Mouse (Mus musculus): ENCODE data around the gene Nup107. TPM values are rescaled to one million over a fixed set of nuclear protein-coding genes. Genes with fewer than 3 reads are reported as not detected.

Nup107 gene
- 1 to 10 TPM; 7.8 to 9.5 TPM for total RNA-seq (2021)
- long read RNA-seq, experiment 1, transcript Nup107-201 (28 exons, 3,114 nt) = major isoform, 14 of 19 reads
- long read RNA-seq, experiment 1, partial matches to known transcripts = 3 of 19 reads
- long read RNA-seq, experiment 1, other reads (novel, unspliced or antisense) = 2 of 19 reads
- long read RNA-seq, experiment 2, transcript Nup107-201 (28 exons, 3,114 nt) = major isoform, 11 of 15 reads
- long read RNA-seq, experiment 2, partial matches to known transcripts = 2 of 15 reads
- long read RNA-seq, experiment 2, other reads (novel, unspliced or antisense) = 2 of 15 reads

- DNase-seq = peak; percentile 100
- intact Hi-C loops (cut with DNase I) = loop anchor here (2.0 to 5.0 kb wide), 4 partner anchors 52 to 318 kb away; no protein-coding TSS in a partner anchor
Observed at GRCm38 (mm10) chr10:117792141-117793091, at the start of gene Nup107. Nup107 (minus strand) TSS chr10:117792705.

GRCm38 (mm10) chr10:117841765-117842164, 49.3 kb upstream of the Nup107 start:
- DNase-seq = no peak
- intact Hi-C loops (cut with DNase I) = no loop called here

GRCm38 (mm10) chr10:117840431-117840995, 48.0 kb upstream of the Nup107 start:
- intact Hi-C loops (cut with DNase I) = no loop called here
- no peak for DNase-seq

GRCm38 (mm10) chr10:117839737-117840136, 47.2 kb upstream of the Nup107 start:
- intact Hi-C loops (cut with DNase I) = no loop called here
- DNase-seq = no peak

- no peak for DNase-seq
- intact Hi-C loops (cut with DNase I) = no loop called here
Observed at GRCm38 (mm10) chr10:117838924-117839323, 46.4 kb upstream of the Nup107 start.

DNA sequence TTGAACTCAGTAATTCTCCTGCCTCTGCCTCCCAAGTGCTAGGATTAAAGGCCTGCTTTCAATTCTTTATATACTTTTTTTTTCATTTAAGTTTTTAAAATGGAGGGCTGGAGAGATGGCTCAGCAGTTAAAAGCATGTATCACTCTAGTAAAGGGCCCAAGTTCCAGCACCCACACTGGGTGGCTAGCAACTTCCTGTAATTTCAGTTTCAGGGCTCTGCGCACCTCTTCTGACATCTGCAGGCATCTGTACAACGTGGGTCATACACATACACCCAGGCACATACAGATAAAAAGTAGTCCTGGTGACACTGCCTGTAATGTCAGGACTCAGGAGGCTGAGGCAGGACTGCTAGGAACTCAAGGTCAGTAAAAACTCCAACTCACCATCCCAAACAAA, 43.8 kb upstream of the Nup107 start:
- DNase-seq = no peak
- intact Hi-C loops (cut with DNase I) = no loop called here

- intact Hi-C loops (cut with DNase I) = no loop called here
- no peak for DNase-seq
Observed at GRCm38 (mm10) chr10:117835453-117835852, 42.9 kb upstream of the Nup107 start.

DNA sequence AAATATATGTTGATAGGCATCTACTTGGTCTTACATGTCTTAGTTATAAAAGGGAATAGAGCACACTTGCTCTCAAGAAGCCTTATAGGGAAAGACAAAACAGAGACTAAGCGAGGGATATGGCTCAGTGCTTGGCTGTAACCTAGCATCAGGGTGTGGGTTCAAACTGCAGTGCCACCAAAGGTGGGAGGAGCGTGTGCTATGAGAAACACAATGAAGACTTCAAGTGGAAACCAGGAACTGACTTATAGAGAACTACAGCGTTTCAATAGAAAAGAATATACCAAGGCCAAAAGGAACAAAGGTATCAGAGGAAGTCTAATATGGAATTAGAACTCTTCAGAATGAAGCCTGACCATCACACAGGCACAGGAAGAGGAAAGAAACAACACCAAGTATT, 38.3 kb upstream of the Nup107 start:
- intact Hi-C loops (cut with DNase I) = no loop called here
- DNase-seq = no peak

DNA sequence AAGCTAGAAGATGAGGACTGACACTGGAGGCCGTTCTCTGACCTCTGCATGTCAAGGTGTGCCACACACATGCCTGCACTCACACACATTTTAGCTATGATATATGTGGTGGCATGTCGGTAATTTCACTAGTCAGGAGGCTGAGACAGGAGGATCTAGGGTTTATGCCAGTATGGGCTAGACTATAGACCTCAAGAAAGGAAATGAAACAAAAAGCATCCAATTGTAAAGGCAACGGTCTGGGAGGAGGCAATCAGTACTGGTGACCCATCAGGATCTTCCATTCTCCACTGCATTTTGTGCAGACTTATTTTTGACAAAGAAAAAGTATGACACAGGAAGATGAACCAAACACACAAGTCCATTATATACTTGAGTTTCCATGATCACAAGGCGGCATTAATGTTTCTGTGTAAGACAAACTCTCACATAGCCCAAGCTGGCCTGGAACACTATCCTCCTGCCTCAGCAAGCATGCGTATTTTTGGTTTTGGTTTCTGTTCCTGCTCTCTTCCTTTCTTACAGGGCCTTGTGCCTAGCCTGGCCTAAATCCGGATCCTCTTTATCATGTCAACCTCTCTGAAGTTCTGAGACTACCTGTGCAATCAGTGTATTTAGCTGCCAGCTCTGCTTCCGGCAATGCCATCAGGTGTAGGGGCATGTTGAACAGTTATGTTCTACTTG, 37.1 kb upstream of the Nup107 start:
- no peak for DNase-seq
- intact Hi-C loops (cut with DNase I) = no loop called here

DNA sequence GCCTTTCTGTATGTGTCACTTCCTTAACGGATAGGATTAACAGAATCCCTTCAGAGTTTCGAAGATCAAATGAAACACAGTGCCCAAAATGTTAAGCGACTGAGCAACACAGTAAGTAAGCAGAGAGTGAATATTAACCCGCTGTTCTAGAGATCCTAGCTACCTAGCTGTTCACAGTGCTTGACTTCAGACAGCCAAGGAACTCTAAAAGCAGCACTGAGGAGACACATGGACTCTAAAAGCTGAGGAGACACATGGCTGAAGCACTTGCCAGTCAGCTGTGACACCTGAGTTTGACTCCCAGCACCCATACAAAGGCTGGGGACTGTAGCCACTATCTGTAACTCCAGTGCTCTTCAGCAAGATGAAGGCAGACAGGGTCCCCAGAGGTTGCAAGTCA, 36.5 kb upstream of the Nup107 start:
- no peak for DNase-seq

DNA sequence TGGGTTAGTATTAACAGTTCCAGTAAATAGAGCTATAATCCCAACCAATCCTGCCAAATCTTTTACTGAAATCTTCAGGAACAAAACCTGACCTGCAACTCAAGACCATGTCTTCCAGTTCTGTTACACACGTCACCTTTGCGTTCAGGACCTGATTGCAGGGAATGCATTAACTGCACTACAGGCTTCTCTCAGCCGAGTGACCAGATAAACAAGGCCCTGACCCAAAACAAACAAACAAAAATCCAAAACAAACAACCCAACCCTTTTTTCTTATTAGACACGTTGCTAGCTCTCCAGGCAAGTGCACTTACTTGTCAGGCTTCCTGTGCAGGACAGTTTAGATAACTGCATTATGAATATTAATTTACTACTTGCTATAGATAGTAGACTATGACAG, 36.0 kb upstream of the Nup107 start:
- intact Hi-C loops (cut with DNase I) = no loop called here
- no peak for DNase-seq

More for the DNA sequence above, 36.5 kb upstream of the Nup107 start:
- intact Hi-C loops (cut with DNase I) = no loop called here

DNA sequence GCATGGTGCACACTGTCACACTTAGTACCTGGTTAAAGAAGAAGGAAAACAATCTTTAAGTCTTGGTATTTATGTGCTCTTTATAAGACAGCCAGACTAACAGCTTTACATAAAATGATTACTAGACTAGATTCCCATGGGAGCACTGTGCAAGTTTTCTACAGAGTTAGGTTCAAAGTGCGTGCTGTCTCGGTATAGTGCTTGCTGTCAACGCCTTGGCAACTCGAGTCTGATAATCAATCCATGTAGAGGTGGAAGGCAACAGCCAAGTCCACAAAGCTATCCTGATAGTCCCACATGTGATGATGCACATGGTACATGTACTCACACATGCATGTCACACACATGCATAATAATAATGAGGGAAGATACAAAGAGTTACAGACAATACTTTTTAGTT, 32.1 kb upstream of the Nup107 start:
- no peak for DNase-seq
- intact Hi-C loops (cut with DNase I) = no loop called here

- no peak for DNase-seq
- intact Hi-C loops (cut with DNase I) = no loop called here
Observed at GRCm38 (mm10) chr10:117824139-117824538, 31.6 kb upstream of the Nup107 start.

DNA sequence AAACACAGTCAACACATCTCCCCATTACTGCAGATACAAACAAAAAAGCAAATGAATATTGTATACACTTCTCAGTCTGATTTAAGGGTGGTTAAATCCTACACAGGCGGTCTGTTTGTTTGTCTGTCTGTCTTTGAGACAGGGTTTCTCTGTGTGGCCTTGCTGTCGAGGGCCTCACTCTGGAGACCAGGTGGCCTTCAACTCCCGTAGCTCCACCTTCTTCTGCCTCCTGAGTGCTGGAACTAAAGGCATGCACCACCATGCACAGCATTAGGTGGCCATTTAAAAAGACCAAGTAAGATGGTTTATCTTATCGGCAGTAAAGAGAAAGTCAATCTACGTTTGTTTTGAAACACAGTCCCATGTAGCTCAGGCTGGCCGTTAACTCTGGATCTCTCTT, 30.8 kb upstream of the Nup107 start:
- intact Hi-C loops (cut with DNase I) = no loop called here
- DNase-seq = no peak

GRCm38 (mm10) chr10:117818600-117818999, 26.1 kb upstream of the Nup107 start:
- intact Hi-C loops (cut with DNase I) = no loop called here

DNA sequence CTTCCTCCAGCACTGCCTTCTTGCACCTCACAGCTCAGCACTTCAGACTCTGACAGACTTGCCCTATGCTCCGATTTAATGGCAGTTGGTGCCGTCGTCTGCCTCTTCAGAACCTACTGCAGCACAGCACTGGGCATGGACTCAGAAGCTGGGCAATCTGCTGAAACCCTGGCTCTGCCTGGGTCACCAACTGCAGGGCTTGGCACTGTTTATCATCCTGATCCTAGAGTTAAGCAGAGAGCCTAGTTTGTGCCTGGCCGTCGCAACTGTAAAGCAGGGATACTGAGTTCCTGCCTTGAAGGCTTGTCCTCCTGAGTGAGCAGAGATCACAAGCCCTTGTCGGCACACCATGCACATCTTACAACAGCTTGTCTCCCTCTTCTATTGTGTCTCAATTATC, 24.2 kb upstream of the Nup107 start:
- DNase-seq = no peak
- intact Hi-C loops (cut with DNase I) = no loop called here

More at GRCm38 (mm10) chr10:117818600-117818999, 26.1 kb upstream of the Nup107 start:
- DNase-seq = no peak

DNA sequence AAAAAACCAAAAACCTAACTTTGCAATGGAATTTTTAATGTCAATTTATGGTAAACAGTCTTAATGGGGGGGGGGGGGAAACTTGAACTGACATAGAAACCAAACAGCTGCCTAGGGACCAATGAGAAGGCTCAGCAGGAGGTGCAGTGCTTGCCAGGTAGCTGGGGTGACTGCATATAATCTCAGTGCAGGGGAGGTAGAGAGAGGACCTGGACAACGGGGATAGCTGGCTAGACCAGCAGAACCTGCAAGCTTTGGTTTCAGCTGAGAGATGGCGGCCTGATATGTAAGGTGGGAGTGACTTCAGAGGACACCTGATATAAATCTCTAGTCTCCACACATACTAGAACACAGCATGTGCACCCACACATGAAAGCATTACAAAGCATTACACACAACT, 20.0 kb upstream of the Nup107 start:
- intact Hi-C loops (cut with DNase I) = no loop called here
- no peak for DNase-seq

- DNase-seq = no peak
Observed at GRCm38 (mm10) chr10:117811555-117811954, 19.1 kb upstream of the Nup107 start.

DNA sequence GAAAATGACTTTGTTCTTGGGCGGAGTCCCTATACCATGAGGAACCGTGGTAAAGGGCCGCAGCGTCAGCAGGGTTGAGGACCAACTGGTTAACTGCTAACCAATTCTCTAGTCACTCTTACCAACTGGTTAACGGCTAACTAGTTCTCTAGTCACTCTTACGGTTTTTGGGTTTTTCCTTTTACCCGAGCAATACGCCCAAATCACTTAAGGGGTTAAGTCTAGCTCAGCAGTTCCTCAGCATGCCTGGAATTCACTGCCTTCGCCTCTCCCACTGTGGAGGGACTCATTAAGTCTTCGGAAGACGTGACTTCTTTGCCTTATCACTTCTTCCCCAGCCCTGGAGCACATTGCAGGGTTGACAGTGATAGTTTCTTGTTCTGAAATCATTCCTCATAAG, 18.0 kb upstream of the Nup107 start:
- no peak for DNase-seq
- intact Hi-C loops (cut with DNase I) = no loop called here

More at GRCm38 (mm10) chr10:117811555-117811954, 19.1 kb upstream of the Nup107 start:
- intact Hi-C loops (cut with DNase I) = no loop called here

DNA sequence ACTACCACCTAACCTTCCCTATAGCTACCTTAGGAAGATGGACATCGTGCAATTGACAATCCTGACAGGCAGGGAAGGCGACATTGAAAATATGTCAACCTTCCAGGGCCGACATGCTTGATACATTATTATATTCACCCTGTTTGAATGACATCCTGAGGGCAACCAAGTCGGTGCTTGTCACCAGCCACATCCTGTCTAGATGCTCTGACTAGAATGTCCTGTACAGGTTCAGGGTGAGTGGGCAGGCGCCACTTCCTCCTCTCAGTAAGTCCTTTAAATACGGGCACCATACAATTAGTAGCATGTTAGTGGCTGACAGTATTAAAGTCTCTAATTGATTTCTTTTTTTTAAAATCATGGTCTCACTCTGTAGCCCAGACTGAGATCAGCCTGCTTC, 15.6 kb upstream of the Nup107 start:
- intact Hi-C loops (cut with DNase I) = no loop called here
- no peak for DNase-seq

DNA sequence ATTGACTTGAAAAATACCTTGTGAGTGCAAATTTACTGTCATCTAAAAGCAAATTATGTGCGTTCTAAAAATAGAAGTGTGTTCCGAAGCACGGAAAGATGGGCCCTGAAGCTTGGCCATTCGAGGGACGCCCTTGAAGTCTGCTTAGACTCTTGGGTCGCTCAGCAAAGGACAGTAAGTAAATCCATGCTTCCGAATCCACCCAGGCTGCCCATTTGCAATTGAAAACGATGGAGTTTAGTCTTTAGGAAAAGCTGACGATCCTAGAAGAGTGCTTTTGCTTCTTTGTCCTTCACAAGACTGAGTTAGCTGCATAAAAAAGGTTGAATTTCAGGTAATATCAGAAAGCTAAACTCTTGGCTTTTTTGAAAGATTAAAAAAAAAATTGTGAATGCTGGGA, 13.4 kb upstream of the Nup107 start:
- intact Hi-C loops (cut with DNase I) = no loop called here
- no peak for DNase-seq
